Mouse (Mus musculus) liver, embryonic 11.5 days (tissue): ENCODE results near the gene Setd5. TPM values are rescaled to one million over a fixed set of nuclear protein-coding genes. Genes with fewer than 3 reads are reported as not detected.

Experiments used
- ATAC-seq: fragments of 200-750 bp; cut with Nextera tagmentation; replicated peaks from 2 replicates; pipeline ENCODE4 v1.8.0; 2017; ENCODE audit warnings: moderate number of reproducible peaks, mild to moderate bottlenecking, moderate TSS enrichment, moderate library complexity; ENCODE audit not compliant: low FRiP score
- DNase-seq: peaks from one replicate; pipeline ENCODE4 v3.0.0-alpha.2; 2017; ENCODE audit warnings: low spot score
- H3K27ac ChIP-seq: fragments of 300-500 bp; sonication (generic); 2 replicates; pipeline ENCODE4 v1.5.1; 2014; ENCODE audit warnings: mild to moderate bottlenecking, low read depth, low read length, control low read depth
- H3K27me3 ChIP-seq: fragments of 300-500 bp; sonication (generic); replicated peaks from 2 replicates; pipeline ENCODE4 v1.6.1; 2014; ENCODE audit warnings: low read length, mixed read lengths; ENCODE audit not compliant: control insufficient read depth, insufficient read depth
- H3K36me3 ChIP-seq: fragments of 300-500 bp; sonication (generic); 2 replicates; pipeline ENCODE4 v1.6.1; 2014; ENCODE audit warnings: mild to moderate bottlenecking, low read length, moderate library complexity, mixed read lengths; ENCODE audit not compliant: control insufficient read depth, insufficient read depth
- H3K4me1 ChIP-seq: fragments of 300-500 bp; sonication (generic); replicated peaks from 2 replicates; pipeline ENCODE4 v1.6.1; 2014; ENCODE audit warnings: low read length, mixed read lengths; ENCODE audit not compliant: control insufficient read depth, insufficient read depth
- H3K4me2 ChIP-seq: fragments of 300-500 bp; sonication (generic); 2 replicates; pipeline ENCODE4 v1.6.1; 2014; ENCODE audit warnings: mild to moderate bottlenecking, control low read depth, moderate library complexity
- H3K4me3 ChIP-seq: fragments of 300-500 bp; sonication (generic); 2 replicates; pipeline ENCODE4 v1.5.1; 2014; ENCODE audit warnings: low read depth, low read length, control low read depth
- H3K9ac ChIP-seq: fragments of 300-500 bp; sonication (generic); 2 replicates; pipeline ENCODE4 v1.6.1; 2014; ENCODE audit warnings: low read depth, low read length, control low read depth
- H3K9me3 ChIP-seq: fragments of 300-500 bp; sonication (generic); 2 replicates; pipeline ENCODE4 v1.6.1; 2016; ENCODE audit warnings: low read length, inconsistent platforms, mixed read lengths; ENCODE audit not compliant: control insufficient read depth
- WGBS: fragments of 180-500 bp; shearing (Covaris S2); extraction: QIAGEN DNeasy Blood & Tissue Kit; methylation state at CpG from one replicate; pipeline ENCODE4 v1.1.7; 2014; 5-methylcytosine and 5-hydroxymethylcytosine counted together
- polyA plus RNA-seq: library from polyadenylated mRNA; unstranded; fragments of >200 nt; fragmentation: Nextera tagmentation; extraction: Ambion mirVana; gene quantifications from 2 replicates; pipeline ENCODE4 v1.2.1, GENCODE M21; 2014

The Setd5 gene
- polyA plus RNA-seq, 1 experiment from 2014 or later: 58.6 TPM

GRCm38 (mm10) chr6:113176613-113177012 is 99.4 kb downstream of the Setd5 start:
- no peak for ATAC-seq

GRCm38 (mm10) chr6:113178286-113179194 is 101.4 kb downstream of the Setd5 start:
- Histone ChIP-seq H3K27ac (no peak overlapping the region), H3K4me3 (no peak overlapping the region), H3K9me3 (no peaks in the 10 kb centered on the region), H3K4me1 (no peaks in the 10 kb centered on the region), H3K27me3 (no peaks in the 10 kb centered on the region), H3K36me3 (no peaks in the 10 kb centered on the region), H3K9ac (no peak overlapping the region), H3K4me2 (no peak overlapping the region)
- DNase-seq: no peak
- ATAC-seq: no peak
- 29% methylated on average over 13 of the region's 14 CpGs for WGBS

More at GRCm38 (mm10) chr6:113176613-113177012, 99.4 kb downstream of the Setd5 start:
- Histone ChIP-seq H3K9ac (no peak overlapping the region), H3K36me3 (no peaks in the 10 kb centered on the region), H3K27me3 (no peaks in the 10 kb centered on the region; the same call in 1 of the 2 replicates), H3K4me2 (no peak overlapping the region), H3K27ac (no peak overlapping the region), H3K9me3 (no peaks in the 10 kb centered on the region), H3K4me3 (no peak overlapping the region), H3K4me1 (no peaks in the 10 kb centered on the region)
- DNase-seq: no peak
- whole genome bisulfite sequencing: 77% methylated on average over 8 of the region's 8 CpGs

- no peak overlapping the region for H3K4me2 ChIP-seq
- ATAC-seq: no peak
Measured at GRCm38 (mm10) chr6:113179195-113179733, 102.1 kb downstream of the Setd5 start.

GRCm38 (mm10) chr6:113184163-113184562 is 107.0 kb downstream of the Setd5 start:
- DNase-seq: no peak
- WGBS: 67% methylated on average over 9 of the region's 9 CpGs
- no peak for ATAC-seq
- Histone ChIP-seq H3K9ac (no peak overlapping the region), H3K27ac (no peak overlapping the region), H3K4me1 (no peaks in the 10 kb centered on the region), H3K36me3 (no peaks in the 10 kb centered on the region), H3K4me2 (no peak overlapping the region), H3K9me3 (no peaks in the 10 kb centered on the region), H3K27me3 (no peaks in the 10 kb centered on the region), H3K4me3 (no peak overlapping the region)

More at GRCm38 (mm10) chr6:113179195-113179733, 102.1 kb downstream of the Setd5 start:
- H3K27me3 ChIP-seq: no peaks in the 10 kb centered on the region
- no peak overlapping the region for H3K9ac ChIP-seq
- no peaks in the 10 kb centered on the region for H3K4me1 ChIP-seq
- no peak overlapping the region for H3K27ac ChIP-seq
- H3K9me3 ChIP-seq: no peaks in the 10 kb centered on the region
- DNase-seq: no peak
- 48% methylated on average over 4 of the region's 4 CpGs for WGBS
- no peaks in the 10 kb centered on the region for H3K36me3 ChIP-seq
- no peak overlapping the region for H3K4me3 ChIP-seq

- no peaks in the 10 kb centered on the region for H3K9me3 ChIP-seq
- H3K4me1 ChIP-seq: no peaks in the 10 kb centered on the region
- 75% methylated on average over 21 of the region's 21 CpGs for WGBS
- H3K27me3 ChIP-seq: no peaks in the 10 kb centered on the region
- H3K4me3 ChIP-seq: no peak overlapping the region
- H3K27ac ChIP-seq: no peak overlapping the region
- ATAC-seq (no peak), DNase-seq (no peak)
- H3K9ac ChIP-seq: no peak overlapping the region
- no peak overlapping the region for H3K4me2 ChIP-seq
- no peaks in the 10 kb centered on the region for H3K36me3 ChIP-seq
Measured at GRCm38 (mm10) chr6:113184866-113185525, 107.8 kb downstream of the Setd5 start.

DNA sequence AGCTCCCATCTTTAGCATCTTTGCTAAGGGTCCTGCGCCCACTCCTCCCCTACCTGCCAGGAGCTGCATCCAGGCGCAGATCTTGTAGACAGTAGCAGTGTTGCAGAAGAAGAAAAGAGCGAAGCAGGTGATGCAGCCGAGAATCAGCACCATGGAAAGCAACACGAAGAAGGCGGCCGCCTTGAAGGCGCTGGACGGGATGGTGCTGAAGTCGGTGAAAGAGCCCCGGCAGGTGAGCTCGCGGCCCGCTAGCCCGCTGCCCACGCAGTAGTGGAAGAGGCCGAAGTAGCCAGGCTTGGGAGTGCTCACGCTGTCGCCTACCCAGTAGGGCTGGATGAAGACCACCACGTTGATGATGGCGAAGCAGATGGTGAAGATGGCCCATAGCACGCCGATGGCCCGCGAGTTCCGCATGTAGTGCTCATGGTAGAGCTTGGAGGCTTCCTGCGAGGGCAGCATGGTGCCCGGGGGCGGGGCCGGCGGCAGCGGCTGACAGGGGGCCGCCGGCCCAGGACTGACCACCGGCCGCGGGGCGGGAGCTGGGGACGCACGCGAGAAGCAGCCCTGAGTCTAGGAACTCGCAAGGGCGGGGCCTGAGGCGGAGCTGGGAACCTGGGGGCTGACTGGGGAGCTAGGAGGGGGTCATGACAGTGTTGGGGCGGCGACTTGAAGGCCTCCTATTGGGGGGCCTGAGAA is 116.7 kb downstream of the Setd5 start:
- Histone ChIP-seq H3K4me3 (0 out of 2 replicates have a peak overlapping the region, but pooled peaks have one; percentile 47), H3K27me3 (peaks cover 45% of the 10 kb centered on the region)
- ATAC-seq: no peak

DNA sequence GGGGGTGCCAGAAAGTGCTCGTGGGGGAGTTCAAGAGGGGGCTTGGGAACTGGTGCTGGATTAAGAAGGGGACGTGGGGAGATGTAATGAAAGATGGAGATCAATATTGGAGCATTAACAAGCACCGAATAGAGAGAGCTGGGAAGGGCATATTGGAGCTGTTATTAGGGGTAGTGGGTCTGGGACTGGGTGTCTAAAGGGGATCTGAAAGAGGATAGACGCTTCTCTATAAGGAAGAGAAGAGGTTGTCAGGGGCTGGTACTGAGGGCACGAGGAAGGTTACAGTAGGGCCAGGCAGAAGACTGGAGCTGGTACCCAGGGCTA is 117.3 kb downstream of the Setd5 start:
- 6% methylated on average over 5 of the region's 5 CpGs for WGBS
- Histone ChIP-seq H3K4me1 (no peaks in the 10 kb centered on the region), H3K9ac (no peak overlapping the region), H3K27ac (no peak overlapping the region), H3K36me3 (no peaks in the 10 kb centered on the region), H3K4me3 (peak overlapping the region; percentile 47; the same call in 1 of the 2 replicates), H3K4me2 (peak overlapping the region; percentile 67; the same call in 1 of the 2 replicates), H3K9me3 (no peaks in the 10 kb centered on the region), H3K27me3 (peaks cover 45% of the 10 kb centered on the region)
- DNase-seq (no peak), ATAC-seq (no peak)

More for the DNA sequence above, 116.7 kb downstream of the Setd5 start:
- H3K36me3 ChIP-seq: no peaks in the 10 kb centered on the region
- H3K9me3 ChIP-seq: no peaks in the 10 kb centered on the region
- no peaks in the 10 kb centered on the region for H3K4me1 ChIP-seq
- 5% methylated on average over 45 of the region's 46 CpGs for WGBS
- no peak overlapping the region for H3K27ac ChIP-seq
- DNase-seq: peak; percentile 58
- no peak overlapping the region for H3K9ac ChIP-seq
- H3K4me2 ChIP-seq: peak overlapping the region; percentile 2

- 4% methylated on average over 45 of the region's 66 CpGs for WGBS
- Histone ChIP-seq H3K27ac (no peak within 1 kb of the TSS), H3K27me3 (peaks cover 45% of the 10 kb centered on the region), H3K36me3 (no peaks in the 10 kb centered on the region), H3K9ac (no peak within 1 kb of the TSS), H3K4me3 (peak within 1 kb of the TSS; percentile 47), H3K4me1 (no peaks in the 10 kb centered on the region), H3K4me2 (peak within 1 kb of the TSS; percentile 67), H3K9me3 (no peaks in the 10 kb centered on the region)
- DNase-seq: no peak
- ATAC-seq: no peak; the same call in 1 of the 2 replicates
Measured at GRCm38 (mm10) chr6:113194841-113195595, 117.9 kb downstream of the Setd5 start, which contains the start of gene Lhfpl4. Lhfpl4 (minus strand) TSS chr6:113195384.
